Mouse (Mus musculus) heart, embryonic 10.5 days (tissue): Measurements from ENCODE around the gene Unc93a2. TPM values are rescaled to one million over a fixed set of nuclear protein-coding genes. Genes with fewer than 3 reads are reported as not detected.
"Not testable (repeated sequence)": the region's sequence is repeated elsewhere in the genome, so short reads cannot be mapped to it uniquely, and the experiment has no call there.

Experiments
- DNase-seq: peaks from one replicate; pipeline ENCODE4 v3.0.0-alpha.2; 2017; ENCODE audit warnings: low spot score
- H3K27ac ChIP-seq: fragments of 300-500 bp; sonication (generic); 2 replicates; pipeline ENCODE4 v1.5.1; 2016; ENCODE audit warnings: mild to moderate bottlenecking
- H3K27me3 ChIP-seq: fragments of 300-500 bp; sonication (generic); 2 replicates; pipeline ENCODE4 v1.6.1; 2016; ENCODE audit warnings: mild to moderate bottlenecking; ENCODE audit not compliant: poor library complexity, insufficient read depth, severe bottlenecking
- H3K36me3 ChIP-seq: fragments of 300-500 bp; sonication (generic); 2 replicates; pipeline ENCODE4 v1.6.1; 2016; ENCODE audit warnings: mild to moderate bottlenecking, moderate library complexity
- H3K4me1 ChIP-seq: fragments of 300-500 bp; sonication (generic); 2 replicates; pipeline ENCODE4 v1.6.1; 2016; ENCODE audit warnings: mild to moderate bottlenecking
- H3K4me3 ChIP-seq: fragments of 300-500 bp; sonication (generic); 2 replicates; pipeline ENCODE4 v1.5.1; 2016; ENCODE audit warnings: mild to moderate bottlenecking, moderate library complexity
- H3K9me3 ChIP-seq: fragments of 300-500 bp; sonication (generic); 2 replicates; pipeline ENCODE4 v1.6.1; 2016; ENCODE audit warnings: mild to moderate bottlenecking, moderate library complexity
- WGBS: fragments of 180-500 bp; shearing (Covaris S2); methylation state at CpG from one replicate; pipeline ENCODE4 v1.1.7; 2016; 5-methylcytosine and 5-hydroxymethylcytosine counted together
- polyA plus RNA-seq: library from polyadenylated mRNA; unstranded; fragments of >200 nt; fragmentation: Nextera tagmentation; extraction: Ambion mirVana; gene quantifications from 2 replicates; pipeline ENCODE4 v1.2.1, GENCODE M21; 2016

Unc93a2 gene
- polyA plus RNA-seq, 1 experiment from 2014 or later = not detected

GRCm38 (mm10) chr17:7388958-7389356 lies 3.7 kb upstream of the Unc93a2 start:
- DNase-seq, H3K9me3 ChIP-seq: not testable (repeated sequence)
- WGBS = 82% methylated on average over 8 of the region's 8 CpGs

GRCm38 (mm10) chr17:7388341-7388957 lies 3.2 kb upstream of the Unc93a2 start:
- not testable (repeated sequence) for H3K36me3 ChIP-seq, H3K27ac ChIP-seq, H3K27me3 ChIP-seq, H3K4me1 ChIP-seq, DNase-seq, H3K4me3 ChIP-seq, H3K9me3 ChIP-seq
- WGBS = no CpG with 5 or more reads among the region's 2 CpGs

More at GRCm38 (mm10) chr17:7388958-7389356, 3.7 kb upstream of the Unc93a2 start:
- H3K4me1 ChIP-seq, H3K4me3 ChIP-seq, H3K36me3 ChIP-seq, H3K27me3 ChIP-seq, H3K27ac ChIP-seq: not testable (repeated sequence)

GRCm38 (mm10) chr17:7386016-7386415 lies 752 bp upstream of the Unc93a2 start:
- 73% methylated on average over 8 of the region's 8 CpGs for WGBS
- not testable (repeated sequence) for H3K4me1 ChIP-seq, H3K9me3 ChIP-seq, H3K36me3 ChIP-seq, DNase-seq, H3K4me3 ChIP-seq, H3K27me3 ChIP-seq, H3K27ac ChIP-seq

- WGBS = 87% methylated on average over 12 of the region's 13 CpGs
- H3K36me3 ChIP-seq, H3K4me3 ChIP-seq, H3K4me1 ChIP-seq, DNase-seq, H3K27me3 ChIP-seq, H3K27ac ChIP-seq, H3K9me3 ChIP-seq: not testable (repeated sequence)
These were observed 1.8 kb downstream of the Unc93a2 start for GRCm38 (mm10) chr17:7383167-7384143.

- H3K27me3 ChIP-seq, H3K9me3 ChIP-seq, DNase-seq, H3K36me3 ChIP-seq, H3K27ac ChIP-seq, H3K4me1 ChIP-seq, H3K4me3 ChIP-seq: not testable (repeated sequence)
- 81% methylated on average over 1 of the region's 3 CpGs for WGBS
These were observed 2.6 kb downstream of the Unc93a2 start for GRCm38 (mm10) chr17:7382711-7383110.

GRCm38 (mm10) chr17:7377907-7378306 lies 7.4 kb downstream of the Unc93a2 start:
- not testable (repeated sequence) for H3K4me3 ChIP-seq, H3K27ac ChIP-seq, H3K36me3 ChIP-seq, H3K4me1 ChIP-seq, H3K27me3 ChIP-seq, H3K9me3 ChIP-seq, DNase-seq
- 21% methylated on average over 2 of the region's 3 CpGs for WGBS

- not testable (repeated sequence) for H3K27me3 ChIP-seq, H3K4me3 ChIP-seq, DNase-seq, H3K9me3 ChIP-seq, H3K36me3 ChIP-seq, H3K27ac ChIP-seq, H3K4me1 ChIP-seq
- WGBS = 100% methylated on average over 1 of the region's 3 CpGs
These were observed 8.1 kb downstream of the Unc93a2 start for GRCm38 (mm10) chr17:7376951-7377700.

- WGBS = 61% methylated on average over 4 of the region's 5 CpGs
These were observed 13.4 kb downstream of the Unc93a2 start, which contains the start of gene Gm49630 for GRCm38 (mm10) chr17:7371879-7372278. Gm49630 (minus strand) TSS chr17:7371979.

GRCm38 (mm10) chr17:7369401-7369800 lies 15.9 kb downstream of the Unc93a2 start:
- 54% methylated on average over 6 of the region's 6 CpGs for WGBS
- not testable (repeated sequence) for H3K27me3 ChIP-seq, DNase-seq, H3K9me3 ChIP-seq, H3K4me1 ChIP-seq, H3K27ac ChIP-seq, H3K4me3 ChIP-seq, H3K36me3 ChIP-seq

More at GRCm38 (mm10) chr17:7371879-7372278, 13.4 kb downstream of the Unc93a2 start, which contains the start of gene Gm49630:
- not testable (repeated sequence) for DNase-seq, H3K36me3 ChIP-seq, H3K27ac ChIP-seq, H3K27me3 ChIP-seq, H3K4me1 ChIP-seq, H3K4me3 ChIP-seq, H3K9me3 ChIP-seq

GRCm38 (mm10) chr17:7366676-7367374 lies 18.4 kb downstream of the Unc93a2 start:
- H3K36me3 ChIP-seq, DNase-seq, H3K9me3 ChIP-seq, H3K27me3 ChIP-seq, H3K27ac ChIP-seq, H3K4me3 ChIP-seq, H3K4me1 ChIP-seq: not testable (repeated sequence)
- 65% methylated on average over 5 of the region's 7 CpGs for WGBS

- not testable (repeated sequence) for H3K27me3 ChIP-seq, H3K27ac ChIP-seq, H3K36me3 ChIP-seq, H3K4me3 ChIP-seq, H3K9me3 ChIP-seq, DNase-seq, H3K4me1 ChIP-seq
- WGBS = 36% methylated on average over 1 of the region's 1 CpGs
These were observed 19.0 kb downstream of the Unc93a2 start for GRCm38 (mm10) chr17:7366265-7366664.

GRCm38 (mm10) chr17:7365615-7366014 lies 19.6 kb downstream of the Unc93a2 start:
- H3K4me3 ChIP-seq, H3K4me1 ChIP-seq, DNase-seq, H3K36me3 ChIP-seq, H3K9me3 ChIP-seq, H3K27ac ChIP-seq, H3K27me3 ChIP-seq: not testable (repeated sequence)
- WGBS = no CpG with 5 or more reads among the region's 3 CpGs
